8 mouse cellular contexts compared by ENCODE assay signal in genomic region chr8:125569533-125570365, GRCm38 (mm10). TPM values are rescaled to one million over a fixed set of nuclear protein-coding genes. Genes with fewer than 3 reads are reported as not detected.
A peak's percentile ranks its signal among the peaks of the same experiment; 100 is the strongest.
DNase-seq lines count a peak whose midpoint lies in the region; ATAC-seq lines count a peak whose summit lies in the region.

Sipa1l2 (minus strand) TSS chr8:125569808.

- under 1% methylated on average over 122 of the region's 129 CpGs for WGBS in hindbrain, embryonic 14.5 days

- H3K9ac ChIP-seq in hindbrain, embryonic 14.5 days: peak within 1 kb of the TSS; percentile 82

- DNase-seq in T-cell, adult 2 months (ENCODE audit: low spot score): peak; percentile 92
- peak; percentile 99 to 100 for DNase-seq in cerebellum, postnatal 25 days
- DNase-seq in frontal cortex, postnatal 25 days (ENCODE audit: low spot score in 2 of 2): peak; percentile 90 to 92
- peak; percentile 97 for DNase-seq in hindbrain, embryonic 14.5 days (ENCODE audit: low spot score)
- peak; percentile 96 to 97 for DNase-seq in layer of hippocampus, postnatal 36 days
- peak; percentile 97 for DNase-seq in lung, postnatal 25 days (ENCODE audit: low spot score)
- peak; percentile 97 for DNase-seq in retina, adult 2 months (ENCODE audit: low read depth, low spot score)
- DNase-seq in thymus, postnatal 25 days: peak; percentile 99

- H3K27ac ChIP-seq in hindbrain, embryonic 14.5 days: peak within 1 kb of the TSS; percentile 80

- no peaks in the 10 kb centered on the region for H3K27me3 ChIP-seq in hindbrain, embryonic 14.5 days (ENCODE audit: control insufficient read depth, insufficient read depth, low read length)

- H3K9me3 ChIP-seq in hindbrain, embryonic 14.5 days (ENCODE audit: control insufficient read depth, low read length): no peaks in the 10 kb centered on the region

- ATAC-seq in hindbrain, embryonic 14.5 days (ENCODE audit: low FRiP score): peak; percentile 93

- H3K36me3 ChIP-seq in hindbrain, embryonic 14.5 days (replicated peaks; ENCODE audit: control insufficient read depth, insufficient read depth): no peaks in the 10 kb centered on the region

- peak within 1 kb of the TSS; percentile 82 for H3K4me2 ChIP-seq in hindbrain, embryonic 14.5 days (replicated peaks)

- H3K4me1 ChIP-seq in hindbrain, embryonic 14.5 days (replicated peaks; ENCODE audit: control insufficient read depth, insufficient read depth, low read length): peaks cover 19% of the 10 kb centered on the region

- H3K4me3 ChIP-seq in hindbrain, embryonic 14.5 days (replicated peaks; ENCODE audit: low read length): peak within 1 kb of the TSS; percentile 81

RNA-seq across cellular contexts. Expression of gene Sipa1l2, which starts in this region (rescaled TPM):
- polyA plus RNA-seq in hindbrain, embryonic 14.5 days (2014; fragmentation: Nextera tagmentation; extraction: Ambion mirVana): 19.3 and 22.1 TPM in 2 replicates
- 10 to 100 TPM; 60.7 to 73.7 TPM for total RNA-seq in layer of hippocampus, postnatal 36 days (2021)

Comparison
In these comparisons a context has a peak if more than half of its experiments do, and no peak if none do; other contexts are left out.
1. Peak in every context shown above with its lines: DNase-seq, ATAC-seq, H3K4me3 ChIP-seq and H3K27ac ChIP-seq.